Mouse (Mus musculus) erythroblast, embryonic 14.5 days (primary cell): ENCODE measurements around the gene Chmp6.

Experiments
- GATA1 ChIP-seq: IDR thresholded peaks from 2 replicates; pipeline ENCODE4 v1.6.1; 2012; ENCODE audit warnings: low read length, inconsistent platforms, mixed read lengths
- TAL1 ChIP-seq: IDR thresholded peaks from 3 replicates; pipeline ENCODE4 v1.6.1; 2012; ENCODE audit warnings: low read length, inconsistent platforms, mixed read lengths

- TF ChIP-seq TAL1 (no peak), GATA1 (no peak)
Observed at GRCm38 (mm10) chr11:119916102-119916790, 3.0 kb downstream of the Chmp6 start.
